Mouse (Mus musculus) urinary bladder, postnatal 36 days (tissue): ENCODE results near the gene Qars.
A peak's percentile ranks its signal among the peaks of the same experiment; 100 is the strongest.

Experiments
- DNase-seq, 2 experiments: peaks; one replicate each; pipeline ENCODE4 v3.0.0; 2022; ENCODE audit warnings: low spot score in 2 of 2, mixed read lengths in 1 of 2

The Qars gene

DNA sequence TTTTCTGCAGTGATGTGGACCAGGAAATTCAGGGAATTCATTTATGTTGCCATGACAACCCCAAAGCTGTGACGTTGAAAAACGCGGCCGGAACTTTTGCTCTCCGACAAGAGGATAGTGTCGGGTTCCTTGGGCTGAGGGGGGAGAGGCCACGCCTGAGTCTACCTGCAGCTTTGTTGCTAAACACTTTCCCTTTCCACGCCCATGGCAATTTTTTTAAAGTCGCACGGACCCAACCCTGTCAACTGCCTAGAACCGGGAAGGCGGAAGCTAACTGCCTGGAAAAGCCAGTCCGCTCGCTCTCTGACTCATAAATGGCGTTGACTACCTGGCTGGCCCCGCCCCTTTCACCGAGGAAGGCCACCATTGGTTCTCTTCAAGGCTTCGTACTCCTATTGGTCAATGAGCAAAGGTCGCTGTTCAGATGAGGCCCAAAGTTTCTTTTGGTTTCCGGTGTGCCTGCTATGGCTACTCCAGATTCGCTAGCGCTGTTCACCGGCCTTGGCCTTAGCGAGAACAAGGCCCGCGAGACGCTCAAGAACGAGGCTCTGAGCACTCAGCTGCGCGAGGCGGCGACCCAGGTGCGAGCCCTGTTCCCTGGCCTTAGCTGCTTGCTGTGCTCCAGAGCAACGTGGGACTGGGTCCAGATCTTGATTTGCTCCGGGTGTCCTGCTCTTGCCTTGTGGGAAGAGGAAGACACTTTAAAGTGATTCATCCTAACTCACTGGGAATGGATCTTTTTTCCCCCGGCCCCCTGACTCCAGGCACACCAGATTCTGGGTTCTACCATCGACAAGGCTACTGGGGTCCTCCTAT lies at the start of gene Qars:
Gene Qars, plus strand, starts transcription at position 88 of the 816 bp plus-strand sequence.
- DNase-seq, result peak; percentile 91 to 95

GRCm38 (mm10) chr9:108459939-108460318 lies 47.6 kb upstream of the Qars start:
- no peak for DNase-seq

- DNase-seq, result peak; percentile 76 to 86
These were observed 47.0 kb upstream of the Qars start, which contains the start of gene Ccdc71 for GRCm38 (mm10) chr9:108460319-108461178. Gene Ccdc71, plus strand, starts transcription at chr9:108460527.

DNA sequence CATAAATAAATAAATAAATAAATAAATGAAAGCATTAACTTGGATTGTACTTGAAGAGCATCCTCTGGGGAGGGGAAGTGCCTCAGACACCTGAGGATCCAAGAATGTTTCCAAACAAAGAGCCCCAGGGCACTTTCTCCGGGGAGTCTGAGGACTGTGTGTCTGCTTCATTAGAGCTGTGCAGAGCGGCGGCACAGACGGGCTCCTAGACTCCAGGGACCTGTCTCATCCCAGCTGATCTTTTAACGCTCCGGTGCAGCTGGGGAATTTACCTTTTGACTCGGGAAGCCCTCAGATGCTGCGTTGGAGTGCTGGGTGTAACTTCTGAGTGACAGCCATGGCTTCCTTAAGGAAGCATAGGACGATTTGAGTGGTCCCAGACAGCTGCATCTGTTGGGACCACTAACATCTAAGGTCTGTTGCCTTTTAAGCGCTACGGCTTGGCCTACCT lies 46.3 kb upstream of the Qars start, which contains the start of gene Klhdc8b:
Gene Klhdc8b, minus strand, starts transcription at position 401 of the 451 bp plus-strand sequence.
- no peak for DNase-seq

- DNase-seq, result no peak
These were observed 45.8 kb upstream of the Qars start for GRCm38 (mm10) chr9:108461675-108462074.

- peak in 1 of 2 experiments; percentile 38 for DNase-seq
These were observed 45.3 kb upstream of the Qars start for GRCm38 (mm10) chr9:108462192-108462591.

- DNase-seq, result no peak
These were observed 43.8 kb upstream of the Qars start for GRCm38 (mm10) chr9:108463713-108464112.

DNA sequence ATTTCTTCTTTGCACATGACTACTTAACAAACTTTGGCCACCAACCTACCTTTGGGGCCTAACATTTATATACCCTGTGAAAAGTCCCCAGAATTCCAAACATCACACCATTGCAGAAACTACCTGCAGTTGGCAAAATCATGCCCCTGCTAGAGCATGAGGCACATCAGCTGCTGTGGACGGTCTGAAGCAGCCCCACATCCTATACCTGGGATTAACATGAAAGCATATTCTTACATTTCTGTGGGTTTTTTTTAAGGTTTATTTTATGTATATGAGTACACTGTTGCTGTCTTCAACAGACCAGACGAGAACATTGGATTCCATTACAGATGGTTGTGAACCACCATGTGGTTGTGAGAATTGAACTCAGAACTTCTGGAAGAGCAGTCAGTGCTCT lies 41.3 kb upstream of the Qars start:
- DNase-seq, result no peak

GRCm38 (mm10) chr9:108469430-108469829 lies 38.1 kb upstream of the Qars start:
- no peak for DNase-seq

- DNase-seq, result no peak
These were observed 37.7 kb upstream of the Qars start for GRCm38 (mm10) chr9:108469845-108470244.

DNA sequence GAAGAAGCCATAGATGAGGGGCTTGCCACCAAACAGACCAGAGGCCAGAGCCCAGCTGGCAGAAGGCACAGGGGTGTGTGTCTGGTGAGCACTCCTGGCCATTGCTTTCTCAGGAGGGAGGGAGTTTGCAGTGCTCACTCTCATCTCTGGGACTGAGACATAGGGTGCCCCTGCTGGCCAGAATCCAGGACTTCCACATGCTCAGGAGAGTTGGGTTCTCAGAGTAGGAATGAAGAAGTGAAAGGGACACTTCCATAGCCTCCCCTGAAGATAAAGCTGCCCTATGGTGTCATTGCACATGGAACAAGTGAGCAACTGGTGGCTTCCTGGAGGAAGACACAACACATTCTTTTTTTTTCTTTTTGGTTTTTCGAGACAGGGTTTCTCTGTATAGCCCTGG lies 33.0 kb upstream of the Qars start:
- no peak for DNase-seq

GRCm38 (mm10) chr9:108478638-108479156 lies 28.8 kb upstream of the Qars start:
- DNase-seq, result peak; percentile 79 to 82

- DNase-seq, result peak in 1 of 2 experiments; percentile 30
These were observed 28.3 kb upstream of the Qars start for GRCm38 (mm10) chr9:108479241-108479640.

- peak in 1 of 2 experiments; percentile 35 for DNase-seq
These were observed 27.7 kb upstream of the Qars start, which contains the start of gene Lamb2 for GRCm38 (mm10) chr9:108479721-108480351. Gene Lamb2, plus strand, starts transcription at chr9:108479736.

GRCm38 (mm10) chr9:108480813-108481519 lies 26.5 kb upstream of the Qars start:
- DNase-seq, result no peak

- no peak for DNase-seq
These were observed 25.8 kb upstream of the Qars start for GRCm38 (mm10) chr9:108481520-108482210.

GRCm38 (mm10) chr9:108483051-108483790 lies 24.3 kb upstream of the Qars start:
- DNase-seq, result no peak

GRCm38 (mm10) chr9:108484021-108484420 lies 23.5 kb upstream of the Qars start:
- no peak for DNase-seq

GRCm38 (mm10) chr9:108485301-108485875 lies 22.1 kb upstream of the Qars start:
- DNase-seq, result no peak
